Mouse (Mus musculus): Measurements from ENCODE around the gene Stpg3. TPM values are rescaled to one million over a fixed set of nuclear protein-coding genes. Genes with fewer than 3 reads are reported as not detected.
A peak's percentile ranks its signal among the peaks of the same experiment; 100 is the strongest.

Gene Stpg3
- polyA plus RNA-seq, 1 experiment = 0.08 TPM

DNA sequence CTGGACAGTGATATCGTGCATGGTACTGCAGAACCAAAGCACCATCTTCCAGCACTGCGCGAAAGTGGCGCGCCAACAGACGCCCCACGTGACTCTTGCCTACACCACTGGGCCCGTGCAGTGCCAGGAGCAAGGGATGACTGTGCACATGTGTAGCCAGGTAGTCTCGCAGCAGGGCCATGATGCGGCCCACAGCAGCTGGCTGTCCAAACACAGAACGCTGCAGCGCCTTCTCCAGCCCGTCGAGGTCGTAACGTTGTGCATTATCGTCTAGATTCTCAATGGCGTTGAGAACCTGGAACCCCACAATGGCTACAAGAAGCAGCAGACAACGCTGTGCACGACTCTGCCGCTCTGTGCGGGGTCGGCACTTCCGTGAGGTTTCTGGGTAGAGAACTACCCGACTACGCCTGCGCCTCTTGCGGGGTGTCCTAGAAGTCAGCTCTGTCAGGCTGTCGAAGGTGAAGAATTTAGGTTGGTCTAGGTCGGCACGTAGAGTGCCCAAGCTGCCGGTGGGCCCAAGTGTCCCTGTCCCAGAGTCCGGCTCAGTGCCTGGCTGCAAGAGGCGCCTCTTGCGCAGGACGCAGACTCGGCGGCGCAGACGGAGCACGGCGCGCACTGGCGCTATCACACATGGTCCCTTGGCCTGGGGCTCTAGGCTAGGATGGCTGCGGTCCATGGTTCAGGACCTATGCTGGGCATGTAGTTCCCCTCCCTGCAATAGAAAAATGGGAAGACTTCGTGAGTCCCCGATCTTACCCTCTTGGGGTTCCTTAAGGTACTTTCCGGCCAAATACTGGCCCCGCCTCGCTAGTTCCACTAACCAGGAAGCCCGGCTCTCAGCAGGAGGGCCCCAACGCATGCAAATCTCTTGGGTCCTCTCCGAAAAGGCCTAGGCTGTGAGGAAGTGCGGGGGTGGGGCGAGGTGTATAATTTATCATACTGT lies 19.0 kb downstream of the Stpg3 start:
- peaks cover 75% of the 10 kb centered on the region for H3K36me3 ChIP-seq (replicated peaks; ENCODE audit: low read length)
- H3K9me3 ChIP-seq = no peaks in the 10 kb centered on the region
- H3K4me3 ChIP-seq (replicated peaks) = peak overlapping the region; percentile 95
- no peak for TF ChIP-seq FLI1 (IDR thresholded peaks at IDR 0.05; ENCODE audit: low read length)
- no peak for TF ChIP-seq GATA1 (IDR thresholded peaks at IDR 0.05; ENCODE audit: borderline replicate concordance, low read length)
- H3K27me3 ChIP-seq (replicated peaks) = no peaks in the 10 kb centered on the region
- peaks cover 86% of the 10 kb centered on the region for H3K4me1 ChIP-seq

GRCm38 (mm10) chr2:25194486-25195171 lies 19.8 kb downstream of the Stpg3 start:
- Histone ChIP-seq H3K27me3 (replicated peaks) (no peaks in the 10 kb centered on the region), H3K36me3 (replicated peaks; ENCODE audit: low read length) (peaks cover 69% of the 10 kb centered on the region), H3K4me3 (replicated peaks) (peak overlapping the region; percentile 95), H3K4me1 (peaks cover 77% of the 10 kb centered on the region), H3K9me3 (no peaks in the 10 kb centered on the region)
- TF ChIP-seq FLI1 (IDR thresholded peaks at IDR 0.05; ENCODE audit: low read length) = 0 out of 2 replicates have a peak, but pooled peaks have one; percentile 15
- TF ChIP-seq GATA1 (IDR thresholded peaks at IDR 0.05; ENCODE audit: borderline replicate concordance, low read length) = no peak

DNA sequence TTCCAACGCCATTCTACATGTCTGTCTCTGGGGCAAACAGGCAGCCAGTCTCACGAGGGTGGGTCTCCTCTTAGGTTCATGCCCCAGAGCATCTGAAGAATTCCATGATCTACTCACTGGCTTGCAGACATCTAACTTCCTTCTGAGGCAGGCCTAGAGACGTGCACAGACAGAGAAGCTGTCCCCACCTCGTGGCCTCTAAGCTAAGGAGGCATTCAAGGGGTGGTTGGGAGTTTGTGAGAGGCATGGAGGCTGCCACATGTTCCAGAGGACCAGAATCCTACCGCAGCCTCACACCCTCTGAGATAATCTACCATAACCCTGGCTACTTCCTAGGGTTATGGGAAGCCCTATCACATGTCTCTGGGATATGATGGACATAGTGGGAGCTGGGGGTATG lies 20.4 kb downstream of the Stpg3 start:
- Histone ChIP-seq H3K9me3 (no peaks in the 10 kb centered on the region), H3K4me3 (replicated peaks) (peak overlapping the region; percentile 95), H3K36me3 (replicated peaks; ENCODE audit: low read length) (peaks cover 63% of the 10 kb centered on the region), H3K27me3 (replicated peaks) (no peaks in the 10 kb centered on the region), H3K4me1 (peaks cover 73% of the 10 kb centered on the region)
- TF ChIP-seq GATA1 (IDR thresholded peaks at IDR 0.05; ENCODE audit: borderline replicate concordance, low read length) (no peak), FLI1 (IDR thresholded peaks at IDR 0.05; ENCODE audit: low read length) (no peak)

DNA sequence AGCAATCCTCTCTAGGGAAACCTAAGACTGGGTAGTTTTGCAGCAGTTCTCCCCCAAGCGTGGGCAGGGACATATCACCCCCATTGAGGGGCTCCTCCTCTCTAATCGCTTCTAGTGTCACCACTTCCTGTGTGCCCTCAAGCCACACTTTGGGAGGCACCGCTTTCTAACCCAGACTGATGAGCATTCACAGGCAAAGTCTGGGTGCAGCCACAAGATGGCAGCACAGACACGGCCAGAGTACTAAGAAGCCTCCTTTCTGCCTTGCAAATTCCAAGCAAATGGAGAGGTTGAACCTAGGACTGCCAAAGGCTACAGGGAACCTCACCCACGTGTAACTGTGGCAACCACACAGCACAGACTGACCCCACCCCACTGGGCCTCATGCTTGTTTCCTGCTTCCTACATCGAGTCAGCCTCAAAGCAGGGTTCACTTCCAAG lies 21.1 kb downstream of the Stpg3 start:
- Histone ChIP-seq H3K4me1 (peaks cover 66% of the 10 kb centered on the region), H3K4me3 (replicated peaks) (peak overlapping the region; percentile 95), H3K27me3 (replicated peaks) (no peaks in the 10 kb centered on the region), H3K9me3 (no peaks in the 10 kb centered on the region), H3K36me3 (replicated peaks; ENCODE audit: low read length) (peaks cover 56% of the 10 kb centered on the region)
- TF ChIP-seq GATA1 (IDR thresholded peaks at IDR 0.05; ENCODE audit: borderline replicate concordance, low read length) = no peak
- TF ChIP-seq FLI1 (IDR thresholded peaks at IDR 0.05; ENCODE audit: low read length) = no peak

DNA sequence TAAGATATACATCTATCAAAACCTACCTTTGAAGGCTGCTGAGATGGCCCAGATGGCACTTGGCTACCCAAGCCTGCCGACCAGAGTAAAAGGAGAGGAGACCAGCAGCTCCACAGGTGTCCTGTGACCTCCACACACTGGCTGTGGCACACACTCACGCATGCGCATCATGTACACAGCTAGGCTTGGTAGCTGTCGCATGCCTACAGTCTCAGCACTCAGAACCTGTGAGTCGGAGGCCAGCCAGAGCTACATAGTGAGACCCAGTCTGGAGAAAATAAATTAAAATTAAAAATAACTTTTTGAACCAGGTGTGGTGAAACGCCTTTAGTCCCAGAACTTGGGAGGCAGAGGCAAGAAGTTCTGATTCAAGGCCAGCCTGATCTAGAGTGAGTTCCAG lies 26.6 kb downstream of the Stpg3 start:
- peaks cover 54% of the 10 kb centered on the region for H3K4me1 ChIP-seq
- TF ChIP-seq GATA1 (IDR thresholded peaks at IDR 0.05; ENCODE audit: borderline replicate concordance, low read length) (no peak), FLI1 (IDR thresholded peaks at IDR 0.05; ENCODE audit: low read length) (no peak)
- no peak overlapping the region for H3K4me3 ChIP-seq (replicated peaks)
- no peaks in the 10 kb centered on the region for H3K9me3 ChIP-seq
- peaks cover 35% of the 10 kb centered on the region for H3K36me3 ChIP-seq (replicated peaks; ENCODE audit: low read length)
- H3K27me3 ChIP-seq (replicated peaks) = peaks cover 27% of the 10 kb centered on the region

GRCm38 (mm10) chr2:25186575-25186930 lies 27.9 kb downstream of the Stpg3 start:
- H3K36me3 ChIP-seq (replicated peaks; ENCODE audit: low read length) = peaks cover 27% of the 10 kb centered on the region
- peak overlapping the region; percentile 90 for H3K4me3 ChIP-seq (replicated peaks)
- H3K9me3 ChIP-seq = no peaks in the 10 kb centered on the region
- peaks cover 62% of the 10 kb centered on the region for H3K4me1 ChIP-seq
- H3K27me3 ChIP-seq (replicated peaks) = peaks cover 27% of the 10 kb centered on the region
- TF ChIP-seq GATA1 (IDR thresholded peaks at IDR 0.05; ENCODE audit: borderline replicate concordance, low read length) (no peak), FLI1 (IDR thresholded peaks at IDR 0.05; ENCODE audit: low read length) (no peak)

GRCm38 (mm10) chr2:25185625-25186574 lies 28.5 kb downstream of the Stpg3 start:
- peaks cover 32% of the 10 kb centered on the region for H3K27me3 ChIP-seq (replicated peaks)

DNA sequence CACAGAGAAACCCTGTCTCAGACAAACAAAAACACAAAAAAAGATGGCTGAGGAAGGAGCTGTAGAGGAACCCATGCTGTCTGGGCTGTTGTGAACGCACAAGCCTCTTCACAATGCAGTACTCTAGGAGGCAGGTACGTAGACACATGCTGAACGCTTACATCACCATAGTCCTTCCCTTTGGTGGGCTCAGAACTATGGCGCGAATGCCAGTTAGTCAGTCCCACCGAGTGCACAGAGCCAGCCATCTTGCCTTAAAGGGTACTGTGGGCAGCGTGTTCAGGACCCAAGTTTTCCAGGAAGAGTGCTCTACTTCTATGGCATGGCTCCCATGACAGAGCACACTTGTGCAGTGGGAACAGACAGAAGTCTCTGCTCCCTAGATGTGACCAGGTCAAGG lies 29.9 kb downstream of the Stpg3 start:
- Histone ChIP-seq H3K27me3 (replicated peaks) (peaks cover 39% of the 10 kb centered on the region), H3K4me3 (replicated peaks) (peak overlapping the region; percentile 3), H3K4me1 (peaks cover 75% of the 10 kb centered on the region), H3K36me3 (replicated peaks; ENCODE audit: low read length) (peaks cover 14% of the 10 kb centered on the region), H3K9me3 (no peaks in the 10 kb centered on the region)
- no peak for TF ChIP-seq GATA1 (IDR thresholded peaks at IDR 0.05; ENCODE audit: borderline replicate concordance, low read length)
- no peak for TF ChIP-seq FLI1 (IDR thresholded peaks at IDR 0.05; ENCODE audit: low read length)

More at GRCm38 (mm10) chr2:25185625-25186574, 28.5 kb downstream of the Stpg3 start:
- TF ChIP-seq FLI1 (IDR thresholded peaks at IDR 0.05; ENCODE audit: low read length) (no peak), GATA1 (IDR thresholded peaks at IDR 0.05; ENCODE audit: borderline replicate concordance, low read length) (no peak)
- Histone ChIP-seq H3K4me3 (replicated peaks) (peak overlapping the region; percentile 90), H3K4me1 (peaks cover 65% of the 10 kb centered on the region), H3K9me3 (no peaks in the 10 kb centered on the region), H3K36me3 (replicated peaks; ENCODE audit: low read length) (peaks cover 20% of the 10 kb centered on the region)

DNA sequence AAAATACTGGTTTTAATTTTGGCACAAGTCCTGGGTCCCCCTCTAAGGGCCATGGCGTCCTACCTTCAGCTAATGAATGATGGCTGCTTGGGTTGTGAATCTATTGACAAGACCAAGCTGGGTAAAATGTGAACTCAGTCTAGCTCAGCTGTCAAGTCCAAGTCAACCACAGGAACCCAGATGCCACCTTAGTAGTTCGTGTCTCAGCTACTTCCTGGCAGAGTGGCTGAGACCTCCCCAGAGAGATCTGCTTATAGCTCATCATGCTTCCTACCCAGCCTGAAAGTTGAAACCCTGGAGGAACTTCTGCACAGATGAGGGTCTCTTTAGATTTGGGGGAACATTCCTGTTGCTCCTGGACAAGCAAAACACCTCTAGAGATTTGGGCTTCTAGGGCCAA lies 31.1 kb downstream of the Stpg3 start:
- H3K9me3 ChIP-seq = no peaks in the 10 kb centered on the region
- peak overlapping the region; percentile 56 for H3K4me3 ChIP-seq (replicated peaks)
- no peak for TF ChIP-seq FLI1 (IDR thresholded peaks at IDR 0.05; ENCODE audit: low read length)
- no peak for TF ChIP-seq GATA1 (IDR thresholded peaks at IDR 0.05; ENCODE audit: borderline replicate concordance, low read length)
- peaks cover 14% of the 10 kb centered on the region for H3K36me3 ChIP-seq (replicated peaks; ENCODE audit: low read length)
- peaks cover 84% of the 10 kb centered on the region for H3K4me1 ChIP-seq
- peaks cover 46% of the 10 kb centered on the region for H3K27me3 ChIP-seq (replicated peaks)

All from megakaryocyte, embryonic 14.5 days (primary cell).